Mouse (Mus musculus) brain, adult 10 weeks (tissue): ENCODE data around the gene Phf24. TPM values are rescaled to one million over a fixed set of nuclear protein-coding genes. Genes with fewer than 3 reads are reported as not detected.

Source experiments
- polyA plus RNA-seq: library from polyadenylated mRNA; stranded (reverse); fragments of 350-450 nt; fragmentation: Illumina TruSeq; extraction: RNeasy Lipid Tissue Mini Kit (QIAGEN cat#74804); gene quantifications from one replicate; pipeline ENCODE4 v1.2.3, GENCODE M21; 2015; ENCODE audit warnings: low read depth, low replicate concordance

Phf24 gene
- 194 TPM for polyA plus RNA-seq

DNA sequence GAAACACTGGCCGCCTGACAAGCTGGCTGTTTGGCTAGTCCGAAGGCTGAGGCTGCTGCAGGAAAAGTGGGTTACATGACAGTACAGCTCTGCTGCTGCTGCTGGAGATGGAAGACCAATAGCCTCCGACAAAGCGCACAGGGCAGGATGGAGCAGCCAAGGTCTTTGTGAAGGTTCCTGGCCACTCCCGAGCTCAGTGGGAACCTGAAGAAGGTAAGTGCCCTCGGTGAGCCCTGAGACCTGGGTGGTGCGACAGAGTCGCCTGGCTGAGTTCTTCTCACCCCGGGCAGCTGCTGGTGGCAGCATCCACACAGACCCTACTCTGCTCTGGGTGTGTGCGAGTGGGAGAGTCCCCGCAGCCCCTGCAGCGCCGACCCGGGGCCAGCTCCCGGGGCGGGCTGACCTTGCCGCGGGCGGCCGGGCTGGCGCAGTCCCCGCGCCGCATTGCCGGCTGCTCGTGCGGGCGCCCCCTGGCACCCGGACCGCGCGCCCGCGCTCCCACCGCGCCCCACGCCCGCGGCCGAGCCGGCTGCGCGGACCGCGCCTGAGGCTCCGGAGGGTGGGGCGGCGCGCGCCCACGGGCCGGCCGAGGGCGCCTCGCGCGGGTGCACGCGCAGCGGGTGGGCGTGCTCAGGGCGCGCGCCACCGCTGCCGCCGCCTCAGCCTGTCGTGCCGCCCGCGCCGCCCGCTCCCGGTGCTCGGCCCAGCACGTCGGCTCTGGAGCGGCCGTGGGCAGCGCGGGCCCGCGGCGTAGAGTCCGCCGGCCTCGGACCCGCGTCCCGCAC is at the start of gene Phf24:
TSS of gene Phf24 (plus strand) at position 44 of the 785 bp plus-strand sequence.

GRCm38 (mm10) chr4:42874134-42874533 is 42.3 kb upstream of the Phf24 start, which contains the start of gene Fam205c:
Fam205c (minus strand) TSS chr4:42874234.

GRCm38 (mm10) chr4:42949676-42950051 is 33.2 kb downstream of the Phf24 start, which contains the start of gene Dnajb5:
Dnajb5 (plus strand) TSS chr4:42949814.

GRCm38 (mm10) chr4:42969304-42969703 is 52.8 kb downstream of the Phf24 start, which contains the start of gene 1700022I11Rik:
1700022I11Rik (plus strand) TSS chr4:42969604.

Other genes starting within 250 kb of the Phf24 start
- gene 4930578G10Rik, start 181.1 kb upstream of the Phf24 start, polyA plus RNA-seq = 1.2 TPM
- gene Ccl19, start 160.1 kb upstream of the Phf24 start, polyA plus RNA-seq = not detected
- not detected for gene Ccl21a, start 142.7 kb upstream of the Phf24 start, polyA plus RNA-seq
- gene Fam205a1, start 62.8 kb upstream of the Phf24 start, polyA plus RNA-seq = 0.18 TPM
- 0.76 TPM for gene Gm12394, start 59.9 kb upstream of the Phf24 start, polyA plus RNA-seq
- gene Fam205c, start 42.4 kb upstream of the Phf24 start, polyA plus RNA-seq = not detected
- 155 TPM for gene Dnajb5, start 33.2 kb downstream of the Phf24 start, polyA plus RNA-seq
- not detected for gene 1700022I11Rik, start 52.9 kb downstream of the Phf24 start, polyA plus RNA-seq
- gene Vcp, start 83.8 kb downstream of the Phf24 start, polyA plus RNA-seq = 202 TPM
- 12.4 TPM for gene Fancg, start 93.8 kb downstream of the Phf24 start, polyA plus RNA-seq
- 15.2 TPM for gene Pigo, start 109.2 kb downstream of the Phf24 start, polyA plus RNA-seq
- gene Stoml2, start 115.0 kb downstream of the Phf24 start, polyA plus RNA-seq = 139 TPM
- 25.3 TPM for gene Fam214b, start 129.6 kb downstream of the Phf24 start, polyA plus RNA-seq
- gene Unc13b, start 142.3 kb downstream of the Phf24 start, polyA plus RNA-seq = 29.6 TPM